Mouse (Mus musculus): ENCODE results near the gene Atp6v0d1. TPM values are rescaled to one million over a fixed set of nuclear protein-coding genes. Genes with fewer than 3 reads are reported as not detected.
A peak's percentile ranks its signal among the peaks of the same experiment; 100 is the strongest.

Atp6v0d1 gene
- polyA plus RNA-seq, 1 experiment from 2014 or later = 140 TPM

- no peak for ATAC-seq
- no peak overlapping the region for H3K4me2 ChIP-seq (replicated peaks; ENCODE audit: low read depth)
- no peaks in the 10 kb centered on the region for H3K27me3 ChIP-seq (replicated peaks; ENCODE audit: control insufficient read depth, insufficient read depth, low read length)
- no peak overlapping the region for H3K9ac ChIP-seq (ENCODE audit: low read depth, low read length)
- H3K9me3 ChIP-seq (ENCODE audit: control insufficient read depth) = no peaks in the 10 kb centered on the region
- H3K4me1 ChIP-seq (replicated peaks; ENCODE audit: control insufficient read depth, insufficient read depth, low read length) = no peaks in the 10 kb centered on the region
- TF ChIP-seq CTCF (IDR thresholded peaks at IDR 0.05; ENCODE audit: low read depth) = no peak
- H3K36me3 ChIP-seq (ENCODE audit: control insufficient read depth, insufficient read depth) = peaks cover 61% of the 10 kb centered on the region
- no peak overlapping the region for H3K4me3 ChIP-seq (ENCODE audit: low read depth, low read length)
- WGBS = 71% methylated on average over 2 of the region's 2 CpGs
- H3K27ac ChIP-seq (ENCODE audit: low read depth, low read length) = no peak overlapping the region
These were observed 38.7 kb downstream of the Atp6v0d1 start for GRCm38 (mm10) chr8:105527110-105527509.

GRCm38 (mm10) chr8:105522890-105523289 lies 43.0 kb downstream of the Atp6v0d1 start:
- H3K27ac ChIP-seq (ENCODE audit: low read depth, low read length) = no peak overlapping the region
- ATAC-seq = no peak
- no peak overlapping the region for H3K4me2 ChIP-seq (replicated peaks; ENCODE audit: low read depth)
- H3K4me3 ChIP-seq (ENCODE audit: low read depth, low read length) = no peak overlapping the region
- no peak overlapping the region for H3K9ac ChIP-seq (ENCODE audit: low read depth, low read length)
- no peak for TF ChIP-seq CTCF (IDR thresholded peaks at IDR 0.05; ENCODE audit: low read depth)
- H3K27me3 ChIP-seq (replicated peaks; ENCODE audit: control insufficient read depth, insufficient read depth, low read length) = no peaks in the 10 kb centered on the region
- no peaks in the 10 kb centered on the region for H3K9me3 ChIP-seq (ENCODE audit: control insufficient read depth)
- WGBS = 63% methylated on average over 9 of the region's 9 CpGs
- peaks cover 51% of the 10 kb centered on the region for H3K36me3 ChIP-seq (ENCODE audit: control insufficient read depth, insufficient read depth)
- H3K4me1 ChIP-seq (replicated peaks; ENCODE audit: control insufficient read depth, insufficient read depth, low read length) = peaks cover 4% of the 10 kb centered on the region; the same call in 1 of the 2 replicates

- Histone ChIP-seq H3K4me3 (ENCODE audit: low read depth, low read length) (no peak overlapping the region), H3K9me3 (ENCODE audit: control insufficient read depth) (no peaks in the 10 kb centered on the region), H3K4me2 (replicated peaks; ENCODE audit: low read depth) (no peak overlapping the region), H3K27ac (ENCODE audit: low read depth, low read length) (no peak overlapping the region), H3K4me1 (replicated peaks; ENCODE audit: control insufficient read depth, insufficient read depth, low read length) (peaks cover 4% of the 10 kb centered on the region), H3K27me3 (replicated peaks; ENCODE audit: control insufficient read depth, insufficient read depth, low read length) (no peaks in the 10 kb centered on the region), H3K9ac (ENCODE audit: low read depth, low read length) (no peak overlapping the region), H3K36me3 (ENCODE audit: control insufficient read depth, insufficient read depth) (peaks cover 49% of the 10 kb centered on the region)
- peak; percentile 13; the same call in 1 of the 2 replicates for TF ChIP-seq CTCF (IDR thresholded peaks at IDR 0.05; ENCODE audit: low read depth)
- no peak for ATAC-seq
- WGBS = 81% methylated on average over 21 of the region's 21 CpGs
These were observed 43.7 kb downstream of the Atp6v0d1 start for GRCm38 (mm10) chr8:105521995-105522769.

- peaks cover 4% of the 10 kb centered on the region; the same call in 1 of the 2 replicates for H3K27me3 ChIP-seq (replicated peaks; ENCODE audit: control insufficient read depth, insufficient read depth, low read length)
- peaks cover 43% of the 10 kb centered on the region for H3K36me3 ChIP-seq (ENCODE audit: control insufficient read depth, insufficient read depth)
- no peak overlapping the region for H3K4me3 ChIP-seq (ENCODE audit: low read depth, low read length)
- no peak for ATAC-seq
- H3K4me2 ChIP-seq (replicated peaks; ENCODE audit: low read depth) = no peak overlapping the region
- H3K9ac ChIP-seq (ENCODE audit: low read depth, low read length) = no peak overlapping the region
- H3K9me3 ChIP-seq (ENCODE audit: control insufficient read depth) = no peaks in the 10 kb centered on the region
- H3K4me1 ChIP-seq (replicated peaks; ENCODE audit: control insufficient read depth, insufficient read depth, low read length) = peaks cover 4% of the 10 kb centered on the region
- WGBS = 19% methylated on average over 3 of the region's 3 CpGs
- TF ChIP-seq CTCF (IDR thresholded peaks at IDR 0.05; ENCODE audit: low read depth) = no peak
- H3K27ac ChIP-seq (ENCODE audit: low read depth, low read length) = no peak overlapping the region
These were observed 44.8 kb downstream of the Atp6v0d1 start for GRCm38 (mm10) chr8:105521061-105521460.

GRCm38 (mm10) chr8:105520521-105520920 lies 45.3 kb downstream of the Atp6v0d1 start:
- 59% methylated on average over 5 of the region's 5 CpGs for WGBS
- no peak for TF ChIP-seq CTCF (IDR thresholded peaks at IDR 0.05; ENCODE audit: low read depth)
- no peaks in the 10 kb centered on the region for H3K9me3 ChIP-seq (ENCODE audit: control insufficient read depth)
- no peak overlapping the region for H3K4me2 ChIP-seq (replicated peaks; ENCODE audit: low read depth)
- no peak overlapping the region for H3K4me3 ChIP-seq (ENCODE audit: low read depth, low read length)
- no peak for ATAC-seq
- peaks cover 4% of the 10 kb centered on the region for H3K4me1 ChIP-seq (replicated peaks; ENCODE audit: control insufficient read depth, insufficient read depth, low read length)
- no peak overlapping the region for H3K27ac ChIP-seq (ENCODE audit: low read depth, low read length)
- H3K9ac ChIP-seq (ENCODE audit: low read depth, low read length) = no peak overlapping the region
- H3K36me3 ChIP-seq (ENCODE audit: control insufficient read depth, insufficient read depth) = peaks cover 43% of the 10 kb centered on the region
- H3K27me3 ChIP-seq (replicated peaks; ENCODE audit: control insufficient read depth, insufficient read depth, low read length) = peaks cover 4% of the 10 kb centered on the region; the same call in 1 of the 2 replicates

- WGBS = 26% methylated on average over 2 of the region's 2 CpGs
- Histone ChIP-seq H3K27me3 (replicated peaks; ENCODE audit: control insufficient read depth, insufficient read depth, low read length) (peaks cover 4% of the 10 kb centered on the region; the same call in 1 of the 2 replicates), H3K27ac (ENCODE audit: low read depth, low read length) (no peak overlapping the region), H3K4me2 (replicated peaks; ENCODE audit: low read depth) (peak overlapping the region; percentile 97), H3K9me3 (ENCODE audit: control insufficient read depth) (no peaks in the 10 kb centered on the region), H3K9ac (ENCODE audit: low read depth, low read length) (no peak overlapping the region), H3K4me1 (replicated peaks; ENCODE audit: control insufficient read depth, insufficient read depth, low read length) (peaks cover 4% of the 10 kb centered on the region), H3K36me3 (ENCODE audit: control insufficient read depth, insufficient read depth) (peaks cover 35% of the 10 kb centered on the region), H3K4me3 (ENCODE audit: low read depth, low read length) (peak overlapping the region; percentile 52)
- TF ChIP-seq CTCF (IDR thresholded peaks at IDR 0.05; ENCODE audit: low read depth) = no peak
- ATAC-seq = no peak
These were observed 46.3 kb downstream of the Atp6v0d1 start for GRCm38 (mm10) chr8:105519591-105519990.

Data from intestine, postnatal 0 days (tissue).